Mouse (Mus musculus): ENCODE measurements around the gene Ttll11. TPM values are rescaled to one million over a fixed set of nuclear protein-coding genes. Genes with fewer than 3 reads are reported as not detected.

Ttll11 gene
- polyA plus RNA-seq, 1 experiment: 0.46 TPM

- no peaks in the 10 kb centered on the region for H3K36me3 ChIP-seq (ENCODE audit: control insufficient read depth, insufficient read depth, low read length)
- peak overlapping the region; percentile 91 for H3K27ac ChIP-seq (ENCODE audit: control insufficient read depth, insufficient read depth, low read length)
- DNase-seq: peak; percentile 39
- H3K27me3 ChIP-seq (ENCODE audit: control insufficient read depth, insufficient read depth, low read length): no peaks in the 10 kb centered on the region
- TF ChIP-seq CTCF (IDR thresholded peaks at IDR 0.05; ENCODE audit: borderline replicate concordance, control insufficient read depth, extremely low read depth, insufficient read depth, low read length, poor library complexity): no peak
- 6% methylated on average over 6 of the region's 6 CpGs for WGBS
- peaks cover 31% of the 10 kb centered on the region for H3K4me1 ChIP-seq (replicated peaks; ENCODE audit: control insufficient read depth, insufficient read depth, low read length)
- H3K4me3 ChIP-seq (ENCODE audit: control insufficient read depth, insufficient read depth, low read length): no peak overlapping the region
Measured at GRCm38 (mm10) chr2:35830966-35831903, 148.5 kb downstream of the Ttll11 start.

DNA sequence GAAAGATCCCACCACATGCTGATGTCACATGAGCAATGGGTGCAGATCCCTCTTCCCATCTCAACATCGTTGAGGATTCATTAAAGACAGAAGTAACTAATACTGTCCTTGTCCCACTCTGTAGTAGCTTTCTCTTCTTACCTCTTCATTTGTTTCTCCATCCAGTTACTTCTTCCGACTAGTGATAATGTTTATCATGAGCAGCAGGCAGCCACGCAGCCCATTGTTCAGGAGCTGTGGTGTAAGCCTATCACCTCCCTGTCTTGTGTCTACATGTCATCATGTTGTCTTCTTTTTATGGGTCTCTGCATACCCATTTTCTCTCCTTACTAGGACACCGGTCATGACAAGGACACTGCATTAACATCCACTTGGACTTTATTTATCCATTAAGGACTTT is 150.6 kb downstream of the Ttll11 start:
- H3K36me3 ChIP-seq (ENCODE audit: control insufficient read depth, insufficient read depth, low read length): no peaks in the 10 kb centered on the region
- no peaks in the 10 kb centered on the region for H3K27me3 ChIP-seq (ENCODE audit: control insufficient read depth, insufficient read depth, low read length)
- TF ChIP-seq POLR2A (IDR thresholded peaks at IDR 0.05; ENCODE audit: control insufficient read depth, extremely low read depth, insufficient read depth, low read length, poor library complexity) (no peak), CTCF (IDR thresholded peaks at IDR 0.05; ENCODE audit: borderline replicate concordance, control insufficient read depth, extremely low read depth, insufficient read depth, low read length, poor library complexity) (no peak)
- no peak for DNase-seq
- peaks cover 31% of the 10 kb centered on the region for H3K4me1 ChIP-seq (replicated peaks; ENCODE audit: control insufficient read depth, insufficient read depth, low read length)
- WGBS: 93% methylated on average over 4 of the region's 4 CpGs
- no peak overlapping the region for H3K4me3 ChIP-seq (ENCODE audit: control insufficient read depth, insufficient read depth, low read length)
- no peak overlapping the region for H3K27ac ChIP-seq (ENCODE audit: control insufficient read depth, insufficient read depth, low read length)

DNA sequence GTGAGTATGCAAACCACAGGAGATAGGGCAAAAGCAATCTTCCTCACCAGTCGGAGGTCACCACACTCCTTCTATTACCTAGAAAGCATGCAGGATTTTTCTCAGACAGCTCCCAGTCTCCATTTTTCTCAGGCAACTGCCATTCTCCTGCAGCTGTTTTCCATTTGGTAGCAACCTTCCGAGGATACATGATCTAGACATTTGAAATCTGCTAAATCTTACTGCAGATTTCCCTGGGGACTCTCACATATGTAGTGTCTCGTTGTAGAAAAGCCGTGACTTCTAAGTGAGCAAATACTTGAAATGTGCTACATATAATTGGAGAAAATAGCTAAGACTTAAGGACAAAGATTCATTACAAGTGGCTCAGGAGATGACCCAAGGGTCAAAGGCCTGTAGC is 151.8 kb downstream of the Ttll11 start:
- no peak for DNase-seq
- H3K27ac ChIP-seq (ENCODE audit: control insufficient read depth, insufficient read depth, low read length): no peak overlapping the region
- TF ChIP-seq CTCF (IDR thresholded peaks at IDR 0.05; ENCODE audit: borderline replicate concordance, control insufficient read depth, extremely low read depth, insufficient read depth, low read length, poor library complexity) (no peak), POLR2A (IDR thresholded peaks at IDR 0.05; ENCODE audit: control insufficient read depth, extremely low read depth, insufficient read depth, low read length, poor library complexity) (no peak)
- WGBS: 94% methylated on average over 4 of the region's 4 CpGs
- no peaks in the 10 kb centered on the region for H3K27me3 ChIP-seq (ENCODE audit: control insufficient read depth, insufficient read depth, low read length)
- no peaks in the 10 kb centered on the region for H3K36me3 ChIP-seq (ENCODE audit: control insufficient read depth, insufficient read depth, low read length)
- peaks cover 27% of the 10 kb centered on the region for H3K4me1 ChIP-seq (replicated peaks; ENCODE audit: control insufficient read depth, insufficient read depth, low read length)
- no peak overlapping the region for H3K4me3 ChIP-seq (ENCODE audit: control insufficient read depth, insufficient read depth, low read length)

- no peaks in the 10 kb centered on the region for H3K36me3 ChIP-seq (ENCODE audit: control insufficient read depth, insufficient read depth, low read length)
- H3K4me3 ChIP-seq (ENCODE audit: control insufficient read depth, insufficient read depth, low read length): no peak overlapping the region
- H3K27ac ChIP-seq (ENCODE audit: control insufficient read depth, insufficient read depth, low read length): no peak overlapping the region
- 91% methylated on average over 7 of the region's 7 CpGs for WGBS
- no peak for TF ChIP-seq CTCF (IDR thresholded peaks at IDR 0.05; ENCODE audit: borderline replicate concordance, control insufficient read depth, extremely low read depth, insufficient read depth, low read length, poor library complexity)
- TF ChIP-seq POLR2A (IDR thresholded peaks at IDR 0.05; ENCODE audit: control insufficient read depth, extremely low read depth, insufficient read depth, low read length, poor library complexity): no peak
- no peaks in the 10 kb centered on the region for H3K27me3 ChIP-seq (ENCODE audit: control insufficient read depth, insufficient read depth, low read length)
- no peak for DNase-seq
- H3K4me1 ChIP-seq (replicated peaks; ENCODE audit: control insufficient read depth, insufficient read depth, low read length): peaks cover 6% of the 10 kb centered on the region
Measured at GRCm38 (mm10) chr2:35825157-35825556, 154.6 kb downstream of the Ttll11 start.

DNA sequence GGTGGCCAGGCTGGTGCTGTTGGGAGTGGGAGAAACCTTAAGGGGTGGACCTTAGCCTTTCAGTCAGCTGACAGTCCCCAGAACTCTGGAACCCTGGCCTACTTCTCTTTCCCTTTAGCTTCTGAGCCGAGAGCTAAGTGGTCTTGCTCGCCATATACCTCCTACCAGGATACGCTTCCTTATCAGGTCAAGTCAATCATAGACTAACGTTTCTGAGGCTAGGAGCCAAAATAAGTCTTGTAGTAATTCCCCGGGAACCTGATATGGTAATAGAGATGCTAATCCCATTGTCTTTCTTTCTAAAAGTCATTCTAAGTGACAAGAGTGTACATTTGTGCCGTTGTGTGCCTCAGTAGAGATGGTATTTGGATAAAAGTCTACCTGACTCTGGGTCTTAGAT is 156.1 kb downstream of the Ttll11 start:
- H3K4me1 ChIP-seq (replicated peaks; ENCODE audit: control insufficient read depth, insufficient read depth, low read length): peaks cover 9% of the 10 kb centered on the region
- no peak for TF ChIP-seq POLR2A (IDR thresholded peaks at IDR 0.05; ENCODE audit: control insufficient read depth, extremely low read depth, insufficient read depth, low read length, poor library complexity)
- no peak for TF ChIP-seq CTCF (IDR thresholded peaks at IDR 0.05; ENCODE audit: borderline replicate concordance, control insufficient read depth, extremely low read depth, insufficient read depth, low read length, poor library complexity)

DNA sequence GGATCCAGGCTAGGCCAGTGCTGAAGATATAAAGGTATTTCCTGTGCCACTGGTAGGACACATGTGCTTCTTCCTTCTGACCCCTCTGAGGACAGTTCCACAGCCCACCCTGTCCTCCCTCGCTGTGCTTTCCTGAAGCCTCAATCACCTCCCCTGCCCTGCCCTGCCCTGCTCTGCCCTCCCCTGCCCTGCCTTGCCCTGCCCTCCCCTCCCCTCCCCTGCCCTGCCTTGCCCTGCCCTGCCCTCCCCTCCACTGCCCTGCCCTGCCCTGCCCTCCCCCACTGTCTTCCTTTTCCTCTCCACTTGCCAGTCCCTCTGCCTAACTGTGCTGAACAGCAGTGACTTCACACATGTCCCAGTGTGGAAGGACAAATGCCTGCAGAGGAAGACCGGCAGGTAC is 160.8 kb downstream of the Ttll11 start:
- no peak overlapping the region for H3K4me3 ChIP-seq (ENCODE audit: control insufficient read depth, insufficient read depth, low read length)
- peaks cover 15% of the 10 kb centered on the region for H3K4me1 ChIP-seq (replicated peaks; ENCODE audit: control insufficient read depth, insufficient read depth, low read length)
- H3K36me3 ChIP-seq (ENCODE audit: control insufficient read depth, insufficient read depth, low read length): no peaks in the 10 kb centered on the region
- H3K27me3 ChIP-seq (ENCODE audit: control insufficient read depth, insufficient read depth, low read length): no peaks in the 10 kb centered on the region
- DNase-seq: no peak
- 45% methylated on average over 2 of the region's 2 CpGs for WGBS
- no peak for TF ChIP-seq CTCF (IDR thresholded peaks at IDR 0.05; ENCODE audit: borderline replicate concordance, control insufficient read depth, extremely low read depth, insufficient read depth, low read length, poor library complexity)
- TF ChIP-seq POLR2A (IDR thresholded peaks at IDR 0.05; ENCODE audit: control insufficient read depth, extremely low read depth, insufficient read depth, low read length, poor library complexity): no peak
- H3K27ac ChIP-seq (ENCODE audit: control insufficient read depth, insufficient read depth, low read length): no peak overlapping the region

More for the DNA sequence above, 156.1 kb downstream of the Ttll11 start:
- Histone ChIP-seq H3K36me3 (ENCODE audit: control insufficient read depth, insufficient read depth, low read length) (no peaks in the 10 kb centered on the region), H3K4me3 (ENCODE audit: control insufficient read depth, insufficient read depth, low read length) (no peak overlapping the region), H3K27me3 (ENCODE audit: control insufficient read depth, insufficient read depth, low read length) (no peaks in the 10 kb centered on the region), H3K27ac (ENCODE audit: control insufficient read depth, insufficient read depth, low read length) (no peak overlapping the region)
- no peak for DNase-seq
- 98% methylated on average over 6 of the region's 6 CpGs for WGBS
